Mouse (Mus musculus) lung, postnatal 0 days (tissue): ENCODE data around the gene Abhd17b.

ENCODE experiments used
- CTCF ChIP-seq: IDR thresholded peaks from 2 replicates; pipeline ENCODE4 v1.5.1; 2016; ENCODE audit warnings: antibody characterized with exemption, mild to moderate bottlenecking
- EP300 ChIP-seq: IDR thresholded peaks from 2 replicates; pipeline ENCODE4 v1.6.1; 2016; ENCODE audit warnings: antibody characterized with exemption, mild to moderate bottlenecking, control low read depth

DNA sequence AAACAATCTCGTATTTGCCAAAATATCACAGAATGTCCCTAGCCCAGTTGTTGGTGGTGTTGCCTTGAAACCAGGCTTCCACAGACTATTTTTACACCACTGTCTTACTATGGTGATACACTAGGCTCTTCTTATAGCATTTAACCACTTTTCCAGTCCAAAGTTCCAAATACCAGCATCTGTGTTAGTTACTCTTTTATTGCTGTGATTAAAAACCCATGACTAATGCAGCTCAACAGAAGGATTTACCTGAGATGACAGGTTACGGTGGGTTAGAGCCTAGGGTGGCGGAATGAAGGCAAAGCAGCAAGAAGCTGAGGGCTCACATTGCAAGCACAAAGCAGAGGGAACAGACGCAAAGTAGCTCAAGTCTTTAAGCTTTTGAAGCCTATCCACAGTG, 16.7 kb downstream of the Abhd17b start:
- TF ChIP-seq CTCF (no peak), EP300 (no peak)
